Mouse (Mus musculus): ENCODE measurements around the gene Mybphl. TPM values are rescaled to one million over a fixed set of nuclear protein-coding genes. Genes with fewer than 3 reads are reported as not detected.

The Mybphl gene
- not detected in 2 replicates for total RNA-seq (2012; rRNA removed)

DNA sequence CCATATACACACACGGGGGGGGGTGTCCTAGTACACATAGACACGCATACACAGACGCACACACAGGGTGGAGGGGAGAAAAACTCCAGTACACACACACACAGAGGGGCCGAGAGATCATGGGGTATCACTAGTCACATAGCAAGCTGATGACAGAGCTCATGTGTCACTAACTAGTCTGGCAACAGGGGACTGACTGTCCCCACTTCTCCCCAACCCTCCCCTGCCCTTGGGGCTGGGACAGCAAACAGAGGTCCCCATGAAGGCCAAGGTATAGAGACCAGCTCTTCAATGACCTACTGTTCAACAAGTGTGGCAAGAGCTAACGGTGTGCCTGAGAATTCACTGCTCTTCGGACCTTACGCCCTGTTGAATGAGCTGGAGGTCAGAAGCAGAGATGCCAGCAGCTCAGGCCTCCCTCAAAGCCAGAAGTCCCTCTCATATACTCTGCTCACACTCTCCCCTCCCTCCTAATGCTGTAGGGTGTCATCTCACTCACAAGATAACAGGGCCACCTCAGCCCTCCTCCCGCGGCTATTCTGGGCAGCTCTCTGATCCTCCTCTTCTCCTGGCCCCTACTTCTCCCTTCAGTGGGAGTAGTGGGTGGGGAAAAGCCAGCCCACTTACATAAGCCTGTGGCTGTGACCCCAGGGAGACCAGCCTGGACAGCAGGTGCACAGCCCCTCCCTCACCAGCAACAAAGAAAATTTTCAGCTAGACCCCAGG, at the start of gene Mybphl:
TSS of gene Mybphl (plus strand) at position 642 of the 726 bp plus-strand sequence.
- no peaks in the 10 kb centered on the region for H3K9me3 ChIP-seq (ENCODE audit: control insufficient read depth, insufficient read depth, low read depth, low read length)
- no peak within 1 kb of the TSS for H3K4me3 ChIP-seq (ENCODE audit: insufficient read depth in 1 of 2, low read depth in 1 of 2, low read length in 2 of 2, poor library complexity in 1 of 2, severe bottlenecking in 1 of 2)
- H3K27ac ChIP-seq (ENCODE audit: insufficient read depth, low read depth, low read length, poor library complexity, severe bottlenecking) = no peak within 1 kb of the TSS
- no peak within 1 kb of the TSS for H3K9ac ChIP-seq (ENCODE audit: insufficient read depth, low read depth, low read length, poor library complexity, severe bottlenecking)
- peaks cover 4 to 8% of the 10 kb centered on the region in 2 experiments; a peak in 2 of 4 replicates for H3K4me1 ChIP-seq (ENCODE audit: control insufficient read depth in 2 of 2, insufficient read depth in 2 of 2, low read length in 2 of 2, poor library complexity in 1 of 2)
- H3K36me3 ChIP-seq (ENCODE audit: control insufficient read depth, insufficient read depth, low read length, poor library complexity, severe bottlenecking) = no peaks in the 10 kb centered on the region
- TF ChIP-seq ZC3H11A (IDR thresholded peaks at IDR 0.05; ENCODE audit: borderline replicate concordance, low read depth, low read length) = no peak
- no peak for TF ChIP-seq CHD2 (IDR thresholded peaks at IDR 0.05; ENCODE audit: low read depth, low read length)
- TF ChIP-seq MAFK (IDR thresholded peaks at IDR 0.05; ENCODE audit: insufficient read depth, low read depth, low read length) = no peak
- TF ChIP-seq ZNF384 (IDR thresholded peaks at IDR 0.05; ENCODE audit: low read depth, low read length) = no peak
- TF ChIP-seq HCFC1 (IDR thresholded peaks at IDR 0.05; ENCODE audit: borderline replicate concordance, insufficient read depth, low read length) = no peak
- no peak for DNase-seq (ENCODE audit: low read depth, low spot score)
- in situ Hi-C loops (cut with MboI; ENCODE audit: low sequenced_read_pairs in 2 of 2, unreplicated experiment in 2 of 2) = no loop called here

DNA sequence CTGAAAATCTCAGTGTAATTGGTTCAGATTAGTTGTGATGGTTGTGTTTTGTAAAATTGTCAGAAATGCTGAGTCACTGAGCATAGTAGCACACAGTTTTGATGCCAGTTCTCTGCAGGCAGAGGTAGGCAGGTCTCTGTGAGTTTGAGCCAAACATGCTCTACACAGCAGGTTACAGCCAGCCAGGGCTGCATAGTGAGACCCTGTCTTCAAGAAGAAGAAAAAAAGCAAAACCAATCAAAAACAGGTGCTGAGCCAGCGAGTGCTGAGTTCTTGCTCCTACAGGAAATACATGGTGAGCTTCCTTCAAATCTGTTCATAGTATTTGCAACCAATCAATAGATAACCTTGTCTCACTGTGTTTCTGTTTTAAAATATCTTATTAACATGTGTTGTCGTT, 46.2 kb upstream of the Mybphl start:
- H3K9ac ChIP-seq (ENCODE audit: insufficient read depth, low read depth, low read length, poor library complexity, severe bottlenecking) = no peak overlapping the region
- TF ChIP-seq MAFK (IDR thresholded peaks at IDR 0.05; ENCODE audit: insufficient read depth, low read depth, low read length) = peak; percentile 47; the same call in 1 of the 2 replicates
- no peak for TF ChIP-seq ZNF384 (IDR thresholded peaks at IDR 0.05; ENCODE audit: low read depth, low read length)
- TF ChIP-seq ZC3H11A (IDR thresholded peaks at IDR 0.05; ENCODE audit: borderline replicate concordance, low read depth, low read length) = no peak
- H3K36me3 ChIP-seq (ENCODE audit: control insufficient read depth, insufficient read depth, low read length, poor library complexity, severe bottlenecking) = no peaks in the 10 kb centered on the region
- H3K4me3 ChIP-seq (ENCODE audit: insufficient read depth in 1 of 2, low read depth in 1 of 2, low read length in 2 of 2, poor library complexity in 1 of 2, severe bottlenecking in 1 of 2) = no peak overlapping the region
- DNase-seq (ENCODE audit: low read depth, low spot score) = no peak
- in situ Hi-C loops (cut with MboI; ENCODE audit: low sequenced_read_pairs in 2 of 2, unreplicated experiment in 2 of 2) = no loop called here
- no peak overlapping the region for H3K27ac ChIP-seq (ENCODE audit: insufficient read depth, low read depth, low read length, poor library complexity, severe bottlenecking)
- no peaks in the 10 kb centered on the region for H3K9me3 ChIP-seq (ENCODE audit: control insufficient read depth, insufficient read depth, low read depth, low read length)
- H3K4me1 ChIP-seq (ENCODE audit: control insufficient read depth in 2 of 2, insufficient read depth in 2 of 2, low read length in 2 of 2, poor library complexity in 1 of 2) = peaks cover 7 to 19% of the 10 kb centered on the region in 2 experiments; a peak in 2 of 4 replicates

DNA sequence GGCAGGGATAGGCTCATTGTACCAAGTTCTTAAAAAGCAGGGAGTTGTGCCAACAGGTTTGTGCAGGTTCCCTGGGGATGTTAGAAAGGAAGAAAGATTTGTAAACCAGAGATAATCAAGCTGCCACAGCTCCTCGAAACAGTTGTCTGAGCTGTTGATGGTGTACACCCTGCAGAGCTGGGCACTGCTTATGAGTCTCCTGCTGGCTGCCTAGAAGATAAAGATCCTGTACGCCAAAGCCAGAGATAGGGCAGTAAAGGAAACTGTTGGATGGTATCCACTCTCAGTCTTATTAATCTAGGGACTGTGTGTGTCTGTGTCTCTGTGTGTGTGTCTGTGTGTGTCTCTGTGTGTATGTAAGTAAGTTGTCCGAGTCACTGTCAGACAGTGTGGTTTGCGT, 43.0 kb upstream of the Mybphl start:
- H3K4me3 ChIP-seq (ENCODE audit: insufficient read depth in 1 of 2, low read depth in 1 of 2, low read length in 2 of 2, poor library complexity in 1 of 2, severe bottlenecking in 1 of 2) = no peak overlapping the region
- TF ChIP-seq ZNF384 (IDR thresholded peaks at IDR 0.05; ENCODE audit: low read depth, low read length) (no peak), MAFK (IDR thresholded peaks at IDR 0.05; ENCODE audit: insufficient read depth, low read depth, low read length) (no peak), HCFC1 (IDR thresholded peaks at IDR 0.05; ENCODE audit: borderline replicate concordance, insufficient read depth, low read length) (no peak), CHD2 (IDR thresholded peaks at IDR 0.05; ENCODE audit: low read depth, low read length) (no peak), ZC3H11A (IDR thresholded peaks at IDR 0.05; ENCODE audit: borderline replicate concordance, low read depth, low read length) (no peak)

DNA sequence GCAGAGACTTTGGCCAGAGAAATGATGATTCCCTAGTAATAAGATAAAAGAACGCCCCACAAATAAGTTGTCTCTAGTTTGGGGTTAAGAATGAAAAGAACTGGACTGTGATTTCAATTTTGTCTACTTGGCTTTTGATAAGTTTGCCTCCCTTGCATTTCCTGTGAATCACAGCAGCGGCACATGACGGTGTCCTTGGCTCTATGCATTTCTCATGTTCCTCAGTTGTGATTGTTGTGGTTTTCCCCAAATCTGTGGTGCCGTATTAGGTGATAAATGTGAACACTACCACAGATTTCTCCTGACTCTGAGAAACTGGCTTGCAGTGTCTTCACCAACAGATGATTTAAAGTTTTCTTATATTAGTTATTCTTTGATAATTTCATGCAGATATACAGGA, 42.6 kb upstream of the Mybphl start:
- Histone ChIP-seq H3K4me1 (ENCODE audit: control insufficient read depth in 2 of 2, insufficient read depth in 2 of 2, low read length in 2 of 2, poor library complexity in 1 of 2) (peaks cover 7 to 14% of the 10 kb centered on the region in 2 experiments; a peak in 2 of 4 replicates), H3K4me3 (ENCODE audit: insufficient read depth in 1 of 2, low read depth in 1 of 2, low read length in 2 of 2, poor library complexity in 1 of 2, severe bottlenecking in 1 of 2) (no peak overlapping the region), H3K9ac (ENCODE audit: insufficient read depth, low read depth, low read length, poor library complexity, severe bottlenecking) (no peak overlapping the region), H3K9me3 (ENCODE audit: control insufficient read depth, insufficient read depth, low read depth, low read length) (no peaks in the 10 kb centered on the region), H3K36me3 (ENCODE audit: control insufficient read depth, insufficient read depth, low read length, poor library complexity, severe bottlenecking) (no peaks in the 10 kb centered on the region), H3K27ac (ENCODE audit: insufficient read depth, low read depth, low read length, poor library complexity, severe bottlenecking) (no peak overlapping the region)
- TF ChIP-seq CHD2 (IDR thresholded peaks at IDR 0.05; ENCODE audit: low read depth, low read length) = no peak
- no peak for TF ChIP-seq HCFC1 (IDR thresholded peaks at IDR 0.05; ENCODE audit: borderline replicate concordance, insufficient read depth, low read length)
- TF ChIP-seq ZNF384 (IDR thresholded peaks at IDR 0.05; ENCODE audit: low read depth, low read length) = no peak
- no peak for TF ChIP-seq ZC3H11A (IDR thresholded peaks at IDR 0.05; ENCODE audit: borderline replicate concordance, low read depth, low read length)
- TF ChIP-seq MAFK (IDR thresholded peaks at IDR 0.05; ENCODE audit: insufficient read depth, low read depth, low read length) = no peak
- in situ Hi-C loops (cut with MboI; ENCODE audit: low sequenced_read_pairs in 2 of 2, unreplicated experiment in 2 of 2) = no loop called here
- DNase-seq (ENCODE audit: low read depth, low spot score) = no peak

More for the DNA sequence above, 43.0 kb upstream of the Mybphl start:
- no peak overlapping the region for H3K9ac ChIP-seq (ENCODE audit: insufficient read depth, low read depth, low read length, poor library complexity, severe bottlenecking)
- H3K36me3 ChIP-seq (ENCODE audit: control insufficient read depth, insufficient read depth, low read length, poor library complexity, severe bottlenecking) = no peaks in the 10 kb centered on the region
- peaks cover 7 to 14% of the 10 kb centered on the region in 2 experiments; a peak in 2 of 4 replicates for H3K4me1 ChIP-seq (ENCODE audit: control insufficient read depth in 2 of 2, insufficient read depth in 2 of 2, low read length in 2 of 2, poor library complexity in 1 of 2)
- no peak overlapping the region for H3K27ac ChIP-seq (ENCODE audit: insufficient read depth, low read depth, low read length, poor library complexity, severe bottlenecking)
- H3K9me3 ChIP-seq (ENCODE audit: control insufficient read depth, insufficient read depth, low read depth, low read length) = no peaks in the 10 kb centered on the region
- no peak for DNase-seq (ENCODE audit: low read depth, low spot score)
- in situ Hi-C loops (cut with MboI; ENCODE audit: low sequenced_read_pairs in 2 of 2, unreplicated experiment in 2 of 2) = no loop called here
